Mouse (Mus musculus): ENCODE data around the gene Barx1. TPM values are rescaled to one million over a fixed set of nuclear protein-coding genes. Genes with fewer than 3 reads are reported as not detected.

Barx1 gene
- polyA plus RNA-seq, 1 experiment from 2014 or later: not detected

GRCm38 (mm10) chr13:48664916-48665655 is 2.3 kb downstream of the Barx1 start:
- no peak overlapping the region for H3K4me3 ChIP-seq (replicated peaks; ENCODE audit: low read depth, low read length)
- WGBS: 2% methylated on average over 39 of the region's 39 CpGs
- H3K9me3 ChIP-seq (replicated peaks; ENCODE audit: low read length): no peaks in the 10 kb centered on the region
- DNase-seq (ENCODE audit: low spot score) (no peak), ATAC-seq (replicated peaks; ENCODE audit: low FRiP score, low read depth) (no peak)
- H3K36me3 ChIP-seq (ENCODE audit: insufficient read depth, low read length): no peaks in the 10 kb centered on the region
- TF ChIP-seq CTCF (IDR thresholded peaks at IDR 0.05; ENCODE audit: low read depth): no peak
- no peak overlapping the region for H3K9ac ChIP-seq (ENCODE audit: low read depth, low read length)
- peaks cover 16% of the 10 kb centered on the region; the same call in 1 of the 2 replicates for H3K4me1 ChIP-seq (replicated peaks; ENCODE audit: insufficient read depth, low read length)
- peaks cover 89% of the 10 kb centered on the region for H3K27me3 ChIP-seq (ENCODE audit: insufficient read depth, low read length)
- no peak overlapping the region for H3K4me2 ChIP-seq (ENCODE audit: low read length)
- H3K27ac ChIP-seq: no peak overlapping the region

- Histone ChIP-seq H3K27me3 (ENCODE audit: insufficient read depth, low read length) (peaks cover 88% of the 10 kb centered on the region), H3K27ac (no peak overlapping the region), H3K9me3 (replicated peaks; ENCODE audit: low read length) (no peaks in the 10 kb centered on the region), H3K9ac (ENCODE audit: low read depth, low read length) (no peak overlapping the region), H3K4me3 (replicated peaks; ENCODE audit: low read depth, low read length) (peak overlapping the region; percentile 11; the same call in 1 of the 2 replicates), H3K4me1 (replicated peaks; ENCODE audit: insufficient read depth, low read length) (peaks cover 16% of the 10 kb centered on the region; the same call in 1 of the 2 replicates), H3K4me2 (ENCODE audit: low read length) (peak overlapping the region; percentile 3; the same call in 1 of the 2 replicates), H3K36me3 (ENCODE audit: insufficient read depth, low read length) (no peaks in the 10 kb centered on the region)
- no peak for ATAC-seq (replicated peaks; ENCODE audit: low FRiP score, low read depth)
- no peak for DNase-seq (ENCODE audit: low spot score)
- under 1% methylated on average over 58 of the region's 58 CpGs for whole genome bisulfite sequencing
- TF ChIP-seq CTCF (IDR thresholded peaks at IDR 0.05; ENCODE audit: low read depth): no peak
Measured at GRCm38 (mm10) chr13:48665656-48666597, 3.1 kb downstream of the Barx1 start.

GRCm38 (mm10) chr13:48667461-48667860 is 4.7 kb downstream of the Barx1 start:
- ATAC-seq (replicated peaks; ENCODE audit: low FRiP score, low read depth) (no peak), DNase-seq (ENCODE audit: low spot score) (no peak)
- H3K36me3 ChIP-seq (ENCODE audit: insufficient read depth, low read length): no peaks in the 10 kb centered on the region
- H3K4me3 ChIP-seq (replicated peaks; ENCODE audit: low read depth, low read length): no peak overlapping the region
- H3K4me2 ChIP-seq (ENCODE audit: low read length): no peak overlapping the region
- no peak overlapping the region for H3K9ac ChIP-seq (ENCODE audit: low read depth, low read length)
- peaks cover 80% of the 10 kb centered on the region for H3K27me3 ChIP-seq (ENCODE audit: insufficient read depth, low read length)
- 4% methylated on average over 4 of the region's 4 CpGs for WGBS
- H3K4me1 ChIP-seq (replicated peaks; ENCODE audit: insufficient read depth, low read length): peaks cover 16% of the 10 kb centered on the region; the same call in 1 of the 2 replicates
- TF ChIP-seq CTCF (IDR thresholded peaks at IDR 0.05; ENCODE audit: low read depth): no peak
- H3K27ac ChIP-seq: no peak overlapping the region
- H3K9me3 ChIP-seq (replicated peaks; ENCODE audit: low read length): no peaks in the 10 kb centered on the region

- DNase-seq (ENCODE audit: low spot score) (no peak), ATAC-seq (replicated peaks; ENCODE audit: low FRiP score, low read depth) (no peak)
- H3K27me3 ChIP-seq (ENCODE audit: insufficient read depth, low read length): peaks cover 82% of the 10 kb centered on the region
- WGBS: 1% methylated on average over 33 of the region's 33 CpGs
- H3K9me3 ChIP-seq (replicated peaks; ENCODE audit: low read length): no peaks in the 10 kb centered on the region
- H3K4me2 ChIP-seq (ENCODE audit: low read length): peak overlapping the region; percentile 30
- no peak overlapping the region for H3K9ac ChIP-seq (ENCODE audit: low read depth, low read length)
- TF ChIP-seq CTCF (IDR thresholded peaks at IDR 0.05; ENCODE audit: low read depth): no peak
- H3K36me3 ChIP-seq (ENCODE audit: insufficient read depth, low read length): no peaks in the 10 kb centered on the region
- peak overlapping the region; percentile 13 for H3K4me3 ChIP-seq (replicated peaks; ENCODE audit: low read depth, low read length)
- peaks cover 8% of the 10 kb centered on the region; the same call in 1 of the 2 replicates for H3K4me1 ChIP-seq (replicated peaks; ENCODE audit: insufficient read depth, low read length)
- no peak overlapping the region for H3K27ac ChIP-seq
Measured at GRCm38 (mm10) chr13:48668091-48668975, 5.5 kb downstream of the Barx1 start.

GRCm38 (mm10) chr13:48668976-48669534 is 6.3 kb downstream of the Barx1 start:
- Histone ChIP-seq H3K27me3 (ENCODE audit: insufficient read depth, low read length) (peaks cover 81% of the 10 kb centered on the region), H3K9ac (ENCODE audit: low read depth, low read length) (no peak overlapping the region), H3K4me2 (ENCODE audit: low read length) (peak overlapping the region; percentile 30), H3K36me3 (ENCODE audit: insufficient read depth, low read length) (no peaks in the 10 kb centered on the region), H3K4me3 (replicated peaks; ENCODE audit: low read depth, low read length) (peak overlapping the region; percentile 13), H3K27ac (no peak overlapping the region), H3K4me1 (replicated peaks; ENCODE audit: insufficient read depth, low read length) (peaks cover 8% of the 10 kb centered on the region; the same call in 1 of the 2 replicates), H3K9me3 (replicated peaks; ENCODE audit: low read length) (no peaks in the 10 kb centered on the region)
- 2% methylated on average over 34 of the region's 34 CpGs for WGBS
- TF ChIP-seq CTCF (IDR thresholded peaks at IDR 0.05; ENCODE audit: low read depth): no peak
- DNase-seq (ENCODE audit: low spot score): no peak
- no peak for ATAC-seq (replicated peaks; ENCODE audit: low FRiP score, low read depth)
